Mouse (Mus musculus) brain, adult 2 months (tissue): Measurements from ENCODE around the gene Hpcal1.

Source experiments
- DNase-seq: peaks from one replicate; pipeline ENCODE4 v3.0.0; 2011; ENCODE audit warnings: low read depth, low spot score

The Hpcal1 gene

GRCm38 (mm10) chr12:17690564-17691281 is at the start of gene Hpcal1:
Gene Hpcal1 (plus strand): TSS chr12:17690856.
- DNase-seq, result peak; percentile 93

DNA sequence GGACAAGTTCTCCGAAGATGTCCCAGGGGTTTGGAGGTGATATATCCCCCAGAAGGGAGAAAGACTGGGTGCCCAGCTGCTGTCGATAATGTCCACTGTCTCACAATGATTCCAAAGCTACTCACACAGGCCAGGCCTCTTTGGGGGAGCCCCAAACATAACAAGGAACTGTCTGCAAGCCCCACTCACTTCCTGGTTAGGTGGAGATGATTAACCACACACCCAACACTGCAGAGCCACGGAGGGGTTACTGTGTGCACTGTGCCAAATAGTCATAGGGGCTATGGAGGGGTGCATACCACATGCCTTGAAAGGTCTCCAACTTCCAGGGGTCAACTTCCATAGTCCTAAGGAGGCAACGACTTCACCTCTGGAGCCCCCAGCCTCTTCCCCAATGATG is 49.4 kb upstream of the Hpcal1 start:
- no peak for DNase-seq

DNA sequence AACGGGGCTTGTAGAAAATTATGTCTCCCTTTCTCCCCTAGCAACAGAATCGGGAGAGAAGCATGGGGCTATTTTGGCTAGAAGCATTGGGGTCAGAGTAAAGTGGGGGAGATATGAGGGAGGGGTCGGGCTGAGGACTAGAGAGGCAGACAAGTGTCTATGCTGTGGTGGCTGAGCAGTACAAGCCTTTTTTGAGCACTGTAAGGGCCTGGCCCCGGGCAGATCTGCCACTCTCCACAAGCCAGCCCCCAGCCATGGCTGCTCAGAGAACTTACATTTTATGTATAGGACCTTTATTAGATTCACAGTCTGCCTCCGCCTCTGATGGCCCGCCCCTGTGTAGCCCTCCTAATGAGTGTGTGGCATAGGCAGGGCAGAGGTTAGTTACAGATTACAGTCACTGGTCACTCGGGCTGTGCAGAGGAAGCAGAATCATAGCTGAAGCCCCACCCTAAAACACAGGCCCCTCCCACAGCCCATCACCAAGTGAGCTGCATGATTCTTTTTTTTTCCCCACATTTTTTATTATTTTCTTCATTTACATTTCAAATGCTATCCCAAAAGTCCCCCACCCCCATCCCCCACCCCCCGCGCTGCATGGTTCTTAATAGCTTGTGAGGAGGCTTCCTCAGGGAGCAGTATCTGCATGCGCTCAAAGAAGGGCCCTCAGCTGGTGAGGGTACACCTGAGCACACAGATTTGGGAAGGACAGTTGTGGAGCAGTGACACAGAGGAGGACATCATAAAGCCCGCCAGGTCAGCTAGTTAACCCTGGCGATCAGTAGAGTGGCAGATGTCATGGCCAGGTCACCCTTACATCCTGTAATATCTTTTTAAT is 46.1 kb upstream of the Hpcal1 start:
- no peak for DNase-seq

- no peak for DNase-seq
Measured at GRCm38 (mm10) chr12:17646457-17646856, 44.2 kb upstream of the Hpcal1 start.

GRCm38 (mm10) chr12:17651223-17652095 is 39.2 kb upstream of the Hpcal1 start:
- peak; percentile 42 for DNase-seq

DNA sequence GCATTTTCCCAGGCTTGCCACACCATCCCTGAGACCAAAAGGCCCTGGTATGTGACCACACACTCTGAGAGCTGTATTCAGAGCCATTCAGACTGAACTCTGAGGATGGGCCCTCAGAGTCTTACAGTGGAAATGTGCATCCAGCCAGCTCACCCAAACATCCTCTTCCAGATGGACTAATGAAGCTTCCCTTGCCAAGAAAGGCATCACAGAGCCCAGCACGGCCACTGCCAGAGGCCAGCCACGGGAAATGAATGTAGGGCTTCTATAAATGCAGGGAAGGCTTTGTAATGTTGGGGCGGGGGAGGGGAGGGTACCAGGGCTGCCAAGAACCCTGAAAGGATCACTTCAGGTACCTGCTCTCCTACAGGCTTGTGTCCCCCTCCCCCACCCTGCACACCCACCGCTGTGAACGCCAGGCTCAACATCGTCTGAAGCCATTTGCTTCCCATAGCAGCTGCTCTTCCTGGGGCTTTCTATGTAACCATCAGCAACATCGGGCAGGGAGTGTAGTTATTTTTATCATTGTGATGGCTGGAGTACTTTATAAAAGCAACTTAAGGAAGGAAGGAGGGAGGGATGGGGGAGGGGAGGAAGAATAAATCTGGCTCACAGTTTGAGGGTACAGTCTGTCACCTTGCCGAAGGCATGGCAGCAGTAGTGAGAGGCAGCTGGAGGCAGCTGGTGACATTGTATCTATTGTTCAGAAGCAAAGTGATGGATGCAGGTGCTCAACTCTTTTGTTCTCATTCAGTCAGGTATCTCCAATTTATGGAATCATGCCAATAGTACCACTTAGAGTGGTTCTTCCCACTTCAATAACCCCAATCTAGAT is 38.2 kb upstream of the Hpcal1 start:
- DNase-seq, result peak; percentile 16

DNA sequence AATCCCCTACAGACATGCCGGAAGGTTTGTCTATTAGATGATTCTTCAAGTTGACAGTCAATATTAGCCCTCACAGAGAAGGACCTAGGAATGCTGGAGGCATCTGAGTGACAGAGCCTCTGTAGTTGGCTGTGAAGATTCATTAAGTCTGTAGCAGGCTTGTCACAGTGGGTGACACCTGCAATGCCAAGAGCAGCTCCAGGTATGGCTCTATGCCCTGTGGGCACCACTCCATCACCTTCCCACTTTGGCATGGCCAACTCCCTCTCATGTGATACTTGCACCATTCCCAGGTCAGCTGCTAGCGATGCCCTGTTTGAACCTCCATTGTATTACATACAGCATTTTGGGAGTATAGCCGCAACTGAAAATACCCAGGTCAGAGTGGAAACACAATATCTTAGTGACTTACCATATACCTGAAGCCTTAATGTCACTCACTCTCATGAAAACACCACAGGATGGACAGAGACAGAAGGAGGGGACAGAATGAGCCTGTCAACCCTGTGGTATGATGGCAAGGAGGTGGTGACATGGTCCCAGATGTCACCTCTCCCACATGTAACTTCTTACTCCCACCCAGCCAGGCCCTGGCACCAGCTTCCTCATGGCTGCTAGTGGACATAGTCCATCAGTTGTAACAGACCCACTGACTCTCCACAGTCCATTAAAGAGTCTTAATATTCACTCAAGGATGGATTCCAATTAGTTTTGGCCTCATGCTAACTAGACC is 37.4 kb upstream of the Hpcal1 start:
- peak; percentile 94 for DNase-seq

GRCm38 (mm10) chr12:17657561-17658195 is 33.0 kb upstream of the Hpcal1 start:
- DNase-seq, result no peak

GRCm38 (mm10) chr12:17658521-17658920 is 32.1 kb upstream of the Hpcal1 start:
- no peak for DNase-seq

GRCm38 (mm10) chr12:17661483-17661920 is 29.2 kb upstream of the Hpcal1 start:
- peak; percentile 61 for DNase-seq

DNA sequence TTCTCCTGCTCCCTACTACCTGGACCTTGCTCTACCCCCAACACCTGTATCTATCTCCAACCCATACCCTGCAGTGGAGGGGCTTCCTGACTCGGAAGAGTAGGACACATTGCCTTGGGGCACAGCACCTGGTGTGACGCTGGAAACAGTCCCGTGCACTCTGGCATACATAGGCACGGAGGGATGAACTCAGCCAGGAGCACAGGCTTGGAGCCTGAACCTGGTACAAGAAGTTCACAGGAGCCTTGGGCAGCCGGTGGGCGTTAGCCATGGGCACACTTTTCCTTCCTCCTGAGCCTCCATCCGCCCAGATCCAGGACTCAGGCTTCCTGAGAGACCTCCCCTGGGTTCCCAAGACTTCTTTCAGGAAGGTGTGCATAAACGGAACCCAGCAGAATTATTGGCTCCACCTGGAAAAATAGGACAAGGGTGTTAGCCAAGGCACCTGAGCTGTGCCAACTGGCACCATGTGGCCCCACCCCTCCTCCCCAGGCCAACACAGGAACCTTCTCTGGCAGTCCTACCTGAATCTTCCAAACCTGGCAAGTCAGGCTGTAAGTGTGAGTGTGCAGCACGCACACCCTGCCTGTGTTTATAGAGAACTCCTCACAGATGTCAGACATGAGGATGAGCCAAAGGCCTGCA is 26.5 kb upstream of the Hpcal1 start:
- DNase-seq, result peak; percentile 89

DNA sequence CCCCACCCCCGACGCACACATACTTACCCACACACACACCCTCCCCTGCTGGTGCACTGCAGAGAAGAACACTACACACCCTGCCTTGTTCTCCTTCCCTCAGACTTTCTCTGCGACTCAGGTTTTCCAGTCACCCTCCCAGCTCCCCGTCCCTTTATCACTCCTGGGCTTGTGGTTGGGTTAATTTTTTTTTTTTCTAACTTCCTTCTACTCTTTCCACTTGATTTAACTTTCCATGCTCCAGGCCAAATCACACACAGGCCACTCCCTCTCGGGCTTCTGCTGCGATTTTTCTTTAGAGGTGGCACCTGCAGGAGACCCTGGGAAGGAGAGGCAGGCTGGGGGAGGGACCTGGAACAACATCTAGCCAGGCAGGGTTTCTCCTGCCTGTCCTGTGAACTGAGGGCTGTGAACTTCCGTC is 24.7 kb upstream of the Hpcal1 start:
- DNase-seq, result no peak

- peak; percentile 15 for DNase-seq
Measured at GRCm38 (mm10) chr12:17666616-17667015, 24.0 kb upstream of the Hpcal1 start.

GRCm38 (mm10) chr12:17673729-17674128 is 16.9 kb upstream of the Hpcal1 start:
- no peak for DNase-seq

DNA sequence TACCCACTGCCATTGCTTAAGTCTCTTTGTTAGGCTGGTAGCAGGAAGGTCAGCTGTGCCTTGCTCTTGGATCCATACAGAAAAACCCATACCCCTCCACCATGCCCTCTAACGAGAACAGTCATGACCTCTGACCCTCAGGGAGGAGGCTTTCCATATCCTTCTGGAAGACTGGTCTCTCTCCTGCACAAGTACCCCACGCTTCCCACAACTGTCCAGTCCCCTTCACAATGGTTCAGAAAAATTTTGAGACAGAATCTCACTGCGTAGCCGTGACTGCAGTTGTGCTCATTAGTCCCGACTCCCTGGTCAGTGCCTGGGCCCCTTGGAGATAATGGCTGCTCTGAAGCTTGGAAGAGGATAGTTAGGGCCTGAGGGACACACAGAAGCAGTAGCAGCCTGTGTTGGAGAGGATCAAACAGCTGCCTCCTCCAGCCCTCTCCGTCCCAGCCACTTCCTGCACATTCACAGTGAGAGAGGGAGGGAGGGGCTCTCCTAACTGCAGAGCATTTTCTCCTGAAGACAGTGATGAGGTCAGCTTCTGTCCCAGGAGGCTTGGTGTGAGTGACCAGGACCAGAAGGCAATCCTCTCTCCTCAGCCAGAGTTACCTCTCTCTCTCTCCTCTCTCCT is 16.4 kb upstream of the Hpcal1 start:
- DNase-seq, result no peak

DNA sequence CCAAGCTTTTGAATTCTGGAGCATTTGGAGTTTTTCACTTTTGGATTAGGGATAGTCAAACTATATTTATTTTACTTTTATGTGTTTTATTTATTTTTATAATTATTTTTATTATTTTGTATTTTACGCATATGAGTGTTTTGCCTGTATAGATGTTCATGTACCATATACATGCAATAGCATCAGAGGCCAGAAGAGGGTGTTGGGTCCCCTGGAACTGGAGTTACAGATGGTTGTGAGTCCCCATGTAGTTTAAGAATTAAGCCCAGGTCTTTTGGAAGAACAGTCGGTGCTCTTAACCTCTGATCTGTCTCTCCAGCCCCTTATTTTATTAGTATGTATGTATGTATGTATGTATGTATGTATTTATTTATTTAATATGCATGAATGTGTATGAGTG is 12.9 kb upstream of the Hpcal1 start:
- DNase-seq, result no peak

DNA sequence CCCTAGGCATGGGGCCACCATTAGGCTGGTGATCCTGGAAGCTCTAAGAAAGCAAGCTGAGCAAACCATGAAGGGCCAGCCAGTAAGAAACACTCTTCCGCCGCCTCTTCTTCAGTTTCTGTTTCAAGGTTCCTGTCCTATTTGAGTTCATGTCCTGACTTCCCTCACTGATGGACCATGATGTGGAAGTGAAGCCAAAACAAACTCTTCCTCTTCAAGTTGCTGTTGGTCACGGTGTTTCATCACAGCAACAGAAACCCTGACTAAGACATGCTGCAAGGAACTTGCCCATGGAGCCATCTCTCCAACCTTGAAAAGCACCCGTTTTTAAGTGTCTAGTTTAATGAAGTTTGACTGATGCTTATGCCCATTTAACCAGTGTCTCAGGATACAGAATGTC is 11.1 kb upstream of the Hpcal1 start:
- peak; percentile 37 for DNase-seq

DNA sequence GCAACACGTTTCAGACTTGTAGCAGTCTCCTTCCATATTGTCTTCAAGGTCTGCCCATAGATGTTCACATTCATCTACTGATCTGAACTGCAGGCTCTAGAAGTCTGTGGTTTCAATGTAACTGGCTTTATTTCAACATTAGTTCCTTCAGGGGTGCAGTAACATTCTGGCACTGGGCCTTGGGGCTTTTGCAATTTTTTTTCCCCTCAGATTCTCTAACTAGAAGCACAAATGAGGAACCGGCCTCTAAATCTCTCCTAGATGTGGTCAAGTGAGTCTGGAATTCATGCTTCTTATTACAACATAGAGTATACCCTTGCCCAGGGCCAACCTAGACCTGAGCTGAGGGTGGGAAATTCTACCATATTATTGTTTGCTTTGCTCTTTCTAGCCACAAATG is 8.5 kb upstream of the Hpcal1 start:
- no peak for DNase-seq

DNA sequence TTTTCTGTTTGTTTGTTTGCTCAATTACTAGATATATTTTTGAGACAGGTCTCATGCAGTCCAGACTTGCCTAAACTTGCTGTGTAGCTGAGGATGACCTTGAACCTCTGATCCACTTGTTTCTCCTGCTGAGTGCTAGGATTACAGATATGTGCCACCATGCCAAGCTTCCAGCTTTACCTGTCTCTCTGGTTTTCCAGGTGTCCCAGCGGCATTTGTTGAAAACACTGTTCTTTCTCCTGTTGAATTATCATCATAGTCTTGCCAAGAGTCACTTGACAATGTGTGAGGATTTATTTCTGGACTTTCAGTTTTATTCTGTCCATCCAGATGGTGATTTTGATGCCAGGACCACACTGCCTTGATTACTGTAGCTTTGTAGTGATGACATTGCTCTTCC is 6.3 kb upstream of the Hpcal1 start:
- DNase-seq, result no peak
